Mouse (Mus musculus) lung, postnatal 36 days (tissue): ENCODE data around the gene Vmn1r59.
"Not testable (repeated sequence)": the region's sequence is repeated elsewhere in the genome, so short reads cannot be mapped to it uniquely, and the experiment has no call there.

ENCODE experiments used
- DNase-seq: peaks from one replicate; pipeline ENCODE4 v3.0.0; 2022; ENCODE audit warnings: mixed read lengths

The Vmn1r59 gene

GRCm38 (mm10) chr7:5456674-5457073 is at the start of gene Vmn1r59:
TSS of gene Vmn1r59 (minus strand) at chr7:5456774.
- no peak for DNase-seq

GRCm38 (mm10) chr7:5493856-5494255 is 37.3 kb upstream of the Vmn1r59 start, which contains the start of gene Vmn2r28:
TSS of gene Vmn2r28 (minus strand) at chr7:5493956.
- not testable (repeated sequence) for DNase-seq

GRCm38 (mm10) chr7:5454011-5454410 is 2.6 kb downstream of the Vmn1r59 start:
- DNase-seq, result not testable (repeated sequence)

GRCm38 (mm10) chr7:5448627-5449026 is 7.9 kb downstream of the Vmn1r59 start:
- no peak for DNase-seq

DNA sequence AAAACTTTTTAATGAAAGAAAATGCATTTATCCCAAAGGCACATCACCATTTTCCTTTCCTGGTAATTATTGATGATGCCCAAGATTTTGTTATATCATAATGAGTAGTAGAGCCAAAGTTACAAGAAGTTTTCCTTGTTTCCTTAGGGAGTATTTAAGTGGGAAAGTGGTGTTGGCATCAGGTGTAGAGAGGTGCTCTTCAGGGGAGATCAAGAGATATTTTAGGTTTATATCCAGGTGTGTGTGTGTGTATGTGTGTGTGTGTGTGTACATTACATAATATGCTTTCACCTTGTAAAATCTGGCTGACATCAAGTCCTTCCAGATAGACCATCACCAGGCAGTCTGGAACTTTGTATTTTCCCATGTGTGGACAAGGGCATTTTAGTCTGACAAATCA is 43.3 kb downstream of the Vmn1r59 start, which contains the start of gene Vmn1r58:
Gene Vmn1r58, minus strand, starts transcription at position 101 of the 400 bp plus-strand sequence.
- not testable (repeated sequence) for DNase-seq

DNA sequence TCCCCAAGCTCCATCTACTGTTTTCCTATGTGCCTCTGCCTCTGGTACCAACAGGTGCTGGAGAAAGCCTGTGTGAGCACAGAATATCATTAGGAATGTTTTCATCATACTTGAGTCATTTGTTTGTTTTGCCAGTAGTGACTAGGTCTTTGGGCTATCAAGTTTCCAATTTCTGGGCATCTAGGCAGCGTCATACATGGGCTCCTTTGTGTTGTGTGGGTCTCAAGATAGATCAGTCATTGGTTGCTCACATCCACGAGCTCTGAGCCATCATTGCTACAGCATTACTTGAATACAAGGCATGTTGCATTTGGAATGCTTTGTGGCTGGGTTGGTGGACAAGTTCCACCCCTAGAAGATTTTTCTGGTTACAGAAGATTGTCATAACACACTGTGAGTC is 50.4 kb downstream of the Vmn1r59 start:
- DNase-seq, result no peak
